Mouse (Mus musculus) hindbrain, embryonic 14.5 days (tissue): ENCODE data around the gene Prm2. TPM values are rescaled to one million over a fixed set of nuclear protein-coding genes. Genes with fewer than 3 reads are reported as not detected.

Experiments
- ATAC-seq: fragments of 200-750 bp; cut with Nextera tagmentation; 2 replicates; pipeline ENCODE4 v1.8.0; 2017; ENCODE audit warnings: moderate number of reproducible peaks, mild to moderate bottlenecking, moderate TSS enrichment, moderate library complexity; ENCODE audit not compliant: low FRiP score
- DNase-seq: peaks from one replicate; pipeline ENCODE4 v3.0.0-alpha.2; 2015; ENCODE audit warnings: low spot score
- H3K27ac ChIP-seq: fragments of 300-500 bp; sonication (generic); 2 replicates; pipeline ENCODE4 v1.5.1; 2014; ENCODE audit warnings: mild to moderate bottlenecking, moderate library complexity
- H3K27me3 ChIP-seq: fragments of 300-500 bp; sonication (generic); 2 replicates; pipeline ENCODE4 v1.6.1; 2014; ENCODE audit warnings: mild to moderate bottlenecking, low read length, mixed read lengths; ENCODE audit not compliant: control insufficient read depth, insufficient read depth
- H3K36me3 ChIP-seq: fragments of 300-500 bp; sonication (generic); replicated peaks from 2 replicates; pipeline ENCODE4 v1.6.1; 2014; ENCODE audit not compliant: control insufficient read depth, insufficient read depth
- H3K4me1 ChIP-seq: fragments of 300-500 bp; sonication (generic); replicated peaks from 2 replicates; pipeline ENCODE4 v1.6.1; 2014; ENCODE audit warnings: antibody characterized with exemption, low read length, mixed read lengths; ENCODE audit not compliant: control insufficient read depth, insufficient read depth
- H3K4me2 ChIP-seq: fragments of 300-500 bp; sonication (generic); replicated peaks from 2 replicates; pipeline ENCODE4 v1.6.1; 2014; ENCODE audit warnings: mild to moderate bottlenecking, moderate library complexity
- H3K4me3 ChIP-seq: fragments of 300-500 bp; sonication (generic); replicated peaks from 2 replicates; pipeline ENCODE4 v1.5.1; 2014; ENCODE audit warnings: mild to moderate bottlenecking, low read length
- H3K9ac ChIP-seq: fragments of 300-500 bp; sonication (generic); 2 replicates; pipeline ENCODE4 v1.6.1; 2014
- H3K9me3 ChIP-seq: fragments of 300-500 bp; sonication (generic); 2 replicates; pipeline ENCODE4 v1.6.1; 2016; ENCODE audit warnings: low read length; ENCODE audit not compliant: control insufficient read depth
- WGBS: fragments of 180-500 bp; shearing (Covaris S2); extraction: QIAGEN DNeasy Blood & Tissue Kit; methylation state at CpG from one replicate; pipeline ENCODE4 v1.1.7; 2014; 5-methylcytosine and 5-hydroxymethylcytosine counted together
- polyA plus RNA-seq: library from polyadenylated mRNA; unstranded; fragments of >200 nt; fragmentation: Nextera tagmentation; extraction: Ambion mirVana; gene quantifications from 2 replicates; pipeline ENCODE4 v1.2.1, GENCODE M21; 2014

The Prm2 gene
- polyA plus RNA-seq, 1 experiment from 2014 or later: not detected

DNA sequence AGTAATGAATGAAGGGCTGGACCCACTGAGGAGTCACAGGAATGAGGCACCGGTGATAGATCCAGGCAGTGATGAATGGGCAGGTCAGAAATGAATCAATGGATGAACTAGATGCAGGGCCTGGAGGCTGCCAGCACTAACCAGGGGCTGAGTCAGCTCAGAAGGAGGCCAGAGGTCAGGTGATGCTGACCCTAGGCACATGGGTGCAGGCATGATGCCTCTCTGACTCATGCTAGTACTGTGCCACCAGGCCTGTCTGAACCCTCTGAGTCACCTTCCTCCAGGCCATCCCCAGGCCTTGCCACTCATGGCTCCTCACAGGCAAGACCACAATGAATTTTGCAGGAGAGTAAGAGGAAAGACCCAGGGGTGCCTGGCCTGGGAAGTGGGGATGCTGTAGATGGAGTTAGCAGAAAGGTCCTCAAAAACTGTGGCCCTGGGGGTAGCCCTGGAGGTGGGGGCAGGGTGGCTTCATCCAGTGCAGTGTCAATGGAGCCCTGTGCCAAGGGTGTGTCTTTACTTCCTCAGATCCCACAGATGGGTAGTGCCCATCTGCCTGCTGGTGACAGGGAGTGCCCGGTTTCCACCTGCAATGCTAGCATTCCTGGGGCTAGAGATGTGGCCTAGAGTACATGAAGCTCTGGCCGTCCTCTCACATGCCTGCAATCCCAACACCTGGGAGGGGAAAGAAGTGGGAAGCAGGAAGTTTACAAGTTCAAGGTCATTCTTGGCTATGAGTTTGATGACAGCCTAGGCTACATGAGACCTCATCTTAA lies 41.2 kb downstream of the Prm2 start:
- WGBS: 88% methylated on average over 3 of the region's 3 CpGs
- Histone ChIP-seq H3K27ac (no peak overlapping the region), H3K4me1 (no peaks in the 10 kb centered on the region), H3K4me2 (no peak overlapping the region), H3K9ac (no peak overlapping the region), H3K27me3 (no peaks in the 10 kb centered on the region), H3K36me3 (no peaks in the 10 kb centered on the region), H3K9me3 (no peaks in the 10 kb centered on the region), H3K4me3 (no peak overlapping the region)
- no peak for ATAC-seq
- DNase-seq: no peak

DNA sequence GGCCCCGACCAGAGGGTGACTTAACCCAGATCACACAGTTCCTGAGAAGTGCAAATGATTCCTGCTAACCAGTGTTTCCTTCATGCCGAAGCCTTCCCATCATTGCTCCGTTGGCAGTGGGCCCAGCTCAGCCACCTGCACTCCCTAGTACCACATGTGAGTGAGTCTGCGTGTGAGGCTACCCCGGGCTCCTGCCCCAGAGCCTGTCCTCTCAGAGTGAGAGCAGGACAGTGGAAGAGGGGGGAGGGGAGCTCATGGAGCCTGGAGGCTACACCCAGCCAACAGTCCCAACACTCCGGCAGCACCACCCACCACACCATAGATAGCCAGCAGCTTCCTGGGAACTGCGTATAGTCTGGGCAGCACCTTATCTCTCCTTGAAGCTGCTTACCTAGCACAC lies 46.1 kb downstream of the Prm2 start:
- H3K9ac ChIP-seq: no peak overlapping the region
- no peaks in the 10 kb centered on the region for H3K36me3 ChIP-seq
- H3K4me2 ChIP-seq: no peak overlapping the region
- DNase-seq (peak; percentile 50), ATAC-seq (peak; percentile 51; the same call in 1 of the 2 replicates)
- no peak overlapping the region for H3K27ac ChIP-seq
- no peak overlapping the region for H3K4me3 ChIP-seq
- 0 out of 2 replicates have a peak, but pooled peaks cover 4% of the 10 kb centered on the region for H3K4me1 ChIP-seq
- 62% methylated on average over 7 of the region's 7 CpGs for WGBS
- H3K27me3 ChIP-seq: no peaks in the 10 kb centered on the region
- no peaks in the 10 kb centered on the region for H3K9me3 ChIP-seq

DNA sequence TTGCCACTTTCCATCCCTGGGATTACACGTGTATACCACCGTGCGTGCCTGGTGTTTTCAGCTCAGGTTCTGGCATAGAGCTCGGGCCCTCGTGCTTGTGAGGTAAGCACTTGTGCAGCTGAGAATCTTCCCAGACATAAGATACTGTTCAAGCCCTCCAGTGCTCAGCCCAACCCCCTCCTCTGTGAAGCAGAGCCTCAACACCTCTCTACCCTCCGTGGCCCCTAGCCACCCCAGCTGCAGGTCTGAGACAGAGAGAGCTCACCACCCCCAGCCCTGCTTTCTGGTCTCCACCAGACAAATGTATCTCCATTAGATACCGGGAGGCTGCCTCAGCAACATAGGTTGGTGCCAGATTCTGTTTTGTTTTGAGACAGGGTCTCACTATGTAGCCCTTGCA lies 46.7 kb downstream of the Prm2 start:
- 79% methylated on average over 7 of the region's 7 CpGs for WGBS
- ATAC-seq: no peak
- Histone ChIP-seq H3K36me3 (no peaks in the 10 kb centered on the region), H3K27ac (no peak overlapping the region), H3K9ac (no peak overlapping the region), H3K4me3 (no peak overlapping the region), H3K4me2 (no peak overlapping the region), H3K9me3 (no peaks in the 10 kb centered on the region), H3K4me1 (0 out of 2 replicates have a peak, but pooled peaks cover 4% of the 10 kb centered on the region), H3K27me3 (no peaks in the 10 kb centered on the region)
- DNase-seq: no peak

Other genes starting within 250 kb of the Prm2 start
- 3.7 and 4.6 TPM in 2 replicates for gene Socs1, start 10.6 kb downstream of the Prm2 start, polyA plus RNA-seq
- gene Tnp2, start 7.5 kb downstream of the Prm2 start, polyA plus RNA-seq: not detected in 2 replicates
- not detected in 2 replicates for gene Prm3, start 5.2 kb downstream of the Prm2 start, polyA plus RNA-seq
- 0.96 TPM in 1 of 2 replicates, not detected in the other for gene Prm1, start 9.7 kb upstream of the Prm2 start, polyA plus RNA-seq
- not detected in 2 replicates for gene Gm11172, start 16.8 kb upstream of the Prm2 start, polyA plus RNA-seq
- gene Rmi2, start 38.9 kb upstream of the Prm2 start, polyA plus RNA-seq: 0.47 and 0.57 TPM in 2 replicates